Mouse (Mus musculus) liver, embryonic 14.5 days (tissue): ENCODE measurements around the gene Gpr62. TPM values are rescaled to one million over a fixed set of nuclear protein-coding genes. Genes with fewer than 3 reads are reported as not detected.

Experiments used
- ATAC-seq: fragments of 200-750 bp; cut with Nextera tagmentation; 2 replicates; pipeline ENCODE4 v1.8.0; 2017; ENCODE audit warnings: moderate number of reproducible peaks, mild to moderate bottlenecking, moderate library complexity; ENCODE audit not compliant: insufficient read depth
- DNase-seq, 3 experiments: peaks; one replicate each; pipeline ENCODE4 v3.0.0-alpha.2; 2012 to 2013; ENCODE audit warnings: low read depth in 3 of 3, low spot score in 3 of 3
- H3K27ac ChIP-seq: fragments of 300-500 bp; sonication (generic); 2 replicates; pipeline ENCODE4 v1.5.1; 2014; ENCODE audit warnings: moderate library complexity, mild to moderate bottlenecking, control low read depth, inconsistent platforms
- H3K27me3 ChIP-seq: fragments of 300-500 bp; sonication (generic); 2 replicates; pipeline ENCODE4 v1.6.1; 2014; ENCODE audit warnings: mild to moderate bottlenecking, low read length, moderate library complexity; ENCODE audit not compliant: control insufficient read depth, insufficient read depth
- H3K36me3 ChIP-seq: fragments of 300-500 bp; sonication (generic); replicated peaks from 2 replicates; pipeline ENCODE4 v1.6.1; 2014; ENCODE audit warnings: low read depth; ENCODE audit not compliant: control insufficient read depth, insufficient read depth
- H3K4me1 ChIP-seq, 2 experiments: fragments of 200-500 bp in 1 of 2; fragments of 300-500 bp in 1 of 2; sonication (generic) in 1 of 2; replicated peaks; 2 replicates each; pipeline ENCODE4 v1.6.1; 2012 to 2014; ENCODE audit warnings: antibody characterized with exemption in 1 of 2, inconsistent platforms in 1 of 2, low read length in 1 of 2; ENCODE audit not compliant: control insufficient read depth in 2 of 2, insufficient read depth in 2 of 2
- H3K4me2 ChIP-seq: fragments of 300-500 bp; sonication (generic); 2 replicates; pipeline ENCODE4 v1.6.1; 2014; ENCODE audit warnings: low read depth, mild to moderate bottlenecking, control low read depth, moderate library complexity
- H3K4me3 ChIP-seq, 2 experiments: fragments of 200-500 bp in 1 of 2; fragments of 300-500 bp in 1 of 2; sonication (generic) in 1 of 2; 2 replicates each; pipeline ENCODE4 v1.5.1; 2012 to 2014; ENCODE audit warnings: low read depth in 2 of 2, low read length in 2 of 2, mild to moderate bottlenecking in 2 of 2, control low read depth in 1 of 2, inconsistent platforms in 1 of 2, moderate library complexity in 1 of 2; ENCODE audit not compliant: insufficient read depth in 1 of 2
- H3K9ac ChIP-seq: fragments of 300-500 bp; sonication (generic); replicated peaks from 2 replicates; pipeline ENCODE4 v1.6.1; 2014; ENCODE audit warnings: mild to moderate bottlenecking, control low read depth, moderate library complexity
- H3K9me3 ChIP-seq: fragments of 300-500 bp; sonication (generic); 2 replicates; pipeline ENCODE4 v1.6.1; 2016; ENCODE audit warnings: low read length, mixed read lengths; ENCODE audit not compliant: control insufficient read depth
- CTCF ChIP-seq: IDR thresholded peaks from 2 replicates; pipeline ENCODE4 v1.5.1; 2016; ENCODE audit warnings: antibody characterized with exemption, low read depth, control low read depth
- EP300 ChIP-seq: IDR thresholded peaks from 2 replicates; pipeline ENCODE4 v1.6.1; 2016; ENCODE audit warnings: antibody characterized with exemption, low read depth
- WGBS: fragments of 180-500 bp; shearing (Covaris S2); extraction: QIAGEN DNeasy Blood & Tissue Kit; methylation state at CpG from one replicate; pipeline ENCODE4 v1.1.7; 2014; ENCODE audit not compliant: insufficient replicate concordance; 5-methylcytosine and 5-hydroxymethylcytosine counted together
- polyA plus RNA-seq, 2 experiments: library from polyadenylated mRNA; depleted of rRNA in 1 of 2; stranded (reverse) in 1 of 2; unstranded in 1 of 2; fragments of >200 nt; fragmentation: Nextera tagmentation in 1 of 2; extraction: Ambion mirVana in 1 of 2; gene quantifications; 2 replicates each; pipeline versions ENCODE4 v1.2.1 to v1.2.3; 2012 to 2014

Gene Gpr62
- polyA plus RNA-seq, 2 experiments: not detected

DNA sequence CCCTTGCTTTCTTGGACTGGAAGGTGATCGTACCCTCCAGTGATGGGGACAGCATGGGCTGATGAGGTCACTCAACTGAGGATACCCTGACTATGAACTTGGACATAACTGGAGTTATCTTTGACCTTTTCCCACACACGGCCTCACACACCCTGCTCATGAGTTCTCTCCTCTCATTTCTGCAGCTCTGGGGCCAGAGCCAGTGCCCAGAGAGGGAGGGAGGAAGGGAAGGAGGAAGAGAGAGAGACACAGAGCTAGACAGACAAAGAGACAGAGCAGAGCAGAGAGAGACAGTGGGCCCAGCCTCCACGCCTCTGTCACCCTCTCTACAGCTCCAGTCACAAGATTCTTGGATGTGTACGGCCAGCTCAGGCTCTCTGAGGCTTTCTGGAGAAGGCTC is 6.6 kb upstream of the Gpr62 start:
- Histone ChIP-seq H3K36me3 (no peaks in the 10 kb centered on the region), H3K9ac (no peak overlapping the region), H3K27me3 (no peaks in the 10 kb centered on the region), H3K27ac (no peak overlapping the region), H3K4me3 (no peak overlapping the region), H3K9me3 (no peaks in the 10 kb centered on the region), H3K4me1 (peaks cover 0 to 4% of the 10 kb centered on the region in 2 experiments; a peak in 2 of 4 replicates), H3K4me2 (no peak overlapping the region)
- ATAC-seq: no peak
- no peak for DNase-seq
- TF ChIP-seq EP300 (no peak), CTCF (no peak)
- WGBS: 43% methylated on average over 4 of the region's 4 CpGs

DNA sequence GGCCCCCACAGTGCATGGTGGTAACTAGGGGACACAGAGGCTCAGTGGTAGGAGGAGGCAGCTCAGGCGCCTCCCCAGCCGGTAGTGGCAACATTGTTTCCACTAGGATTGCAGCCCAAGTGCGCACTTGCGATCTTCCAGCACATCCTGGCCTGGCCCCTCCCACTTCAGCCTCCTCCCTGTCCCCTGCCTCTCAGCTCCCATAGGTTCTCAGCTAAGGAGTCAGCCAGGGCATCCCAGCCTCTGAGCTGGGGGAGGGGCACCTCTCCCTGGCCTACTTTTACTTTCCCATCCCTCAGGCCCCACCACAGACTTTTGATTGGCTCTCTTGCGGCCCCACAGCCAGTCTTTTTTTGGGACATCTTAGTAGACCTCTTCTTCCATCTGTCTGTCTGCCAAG is 6.2 kb upstream of the Gpr62 start:
- WGBS: 51% methylated on average over 5 of the region's 5 CpGs
- Histone ChIP-seq H3K4me2 (0 out of 2 replicates have a peak overlapping the region, but pooled peaks have one; percentile 6), H3K4me1 (peaks cover 0 to 4% of the 10 kb centered on the region in 2 experiments; a peak in 2 of 4 replicates), H3K4me3 (no peak overlapping the region), H3K27me3 (no peaks in the 10 kb centered on the region), H3K9ac (no peak overlapping the region), H3K9me3 (no peaks in the 10 kb centered on the region), H3K27ac (no peak overlapping the region), H3K36me3 (no peaks in the 10 kb centered on the region)
- DNase-seq: no peak
- TF ChIP-seq EP300: no peak
- TF ChIP-seq CTCF: no peak
- no peak for ATAC-seq

DNA sequence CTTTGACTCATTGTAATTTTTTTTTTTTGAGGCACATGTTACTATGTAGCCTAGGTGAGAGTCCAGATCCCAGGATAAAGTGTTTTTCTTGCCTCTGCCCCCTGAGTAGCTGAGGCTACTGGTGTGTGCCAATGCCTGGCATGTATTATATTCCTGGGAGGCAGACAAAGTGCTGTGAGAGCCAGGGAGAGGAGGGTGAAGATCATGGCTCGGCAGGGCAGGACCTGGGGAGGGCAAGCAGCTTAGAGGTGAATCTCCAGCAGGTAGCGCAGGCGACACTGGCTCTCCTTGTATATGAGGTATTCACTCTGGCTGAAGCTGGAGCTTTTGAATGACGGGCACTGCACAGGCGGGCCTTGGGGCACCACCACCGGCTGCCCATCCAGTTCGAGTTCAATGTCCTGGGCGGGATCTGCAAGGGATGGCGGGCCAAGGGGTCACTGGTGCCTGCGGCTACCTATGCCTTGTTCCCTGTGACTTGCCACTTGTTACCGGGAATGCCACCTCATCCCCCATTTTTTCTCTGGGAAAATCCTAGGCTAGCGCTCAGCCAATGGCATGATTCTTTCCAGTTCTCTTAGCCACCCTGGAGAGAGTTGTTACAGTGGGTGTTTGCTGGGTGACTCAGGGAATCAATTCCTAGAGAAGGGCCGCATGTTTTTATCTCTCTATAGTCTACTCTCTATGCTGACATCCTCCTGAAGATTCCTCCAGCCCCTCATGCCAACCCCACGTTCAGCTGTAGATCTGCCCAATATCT is 5.4 kb upstream of the Gpr62 start:
- Histone ChIP-seq H3K27ac (no peak overlapping the region), H3K4me2 (0 out of 2 replicates have a peak overlapping the region, but pooled peaks have one; percentile 6), H3K36me3 (no peaks in the 10 kb centered on the region), H3K4me1 (peaks cover 0 to under 1% of the 10 kb centered on the region in 2 experiments; a peak in 1 of 4 replicates), H3K9ac (no peak overlapping the region), H3K4me3 (no peak overlapping the region), H3K27me3 (peaks cover under 1% of the 10 kb centered on the region), H3K9me3 (no peaks in the 10 kb centered on the region)
- no peak for DNase-seq
- 63% methylated on average over 14 of the region's 14 CpGs for WGBS
- no peak for TF ChIP-seq EP300
- no peak for TF ChIP-seq CTCF
- ATAC-seq: no peak

GRCm38 (mm10) chr9:106469776-106470175 is 4.0 kb upstream of the Gpr62 start:
- H3K36me3 ChIP-seq: no peaks in the 10 kb centered on the region
- no peak overlapping the region for H3K4me3 ChIP-seq
- no peak overlapping the region for H3K27ac ChIP-seq
- DNase-seq (no peak), ATAC-seq (no peak)
- H3K9ac ChIP-seq: no peak overlapping the region
- H3K4me1 ChIP-seq: no peaks in the 10 kb centered on the region
- H3K4me2 ChIP-seq: no peak overlapping the region
- no peak for TF ChIP-seq CTCF
- WGBS: 35% methylated on average over 9 of the region's 9 CpGs
- peaks cover 15% of the 10 kb centered on the region for H3K27me3 ChIP-seq
- H3K9me3 ChIP-seq: no peaks in the 10 kb centered on the region

DNA sequence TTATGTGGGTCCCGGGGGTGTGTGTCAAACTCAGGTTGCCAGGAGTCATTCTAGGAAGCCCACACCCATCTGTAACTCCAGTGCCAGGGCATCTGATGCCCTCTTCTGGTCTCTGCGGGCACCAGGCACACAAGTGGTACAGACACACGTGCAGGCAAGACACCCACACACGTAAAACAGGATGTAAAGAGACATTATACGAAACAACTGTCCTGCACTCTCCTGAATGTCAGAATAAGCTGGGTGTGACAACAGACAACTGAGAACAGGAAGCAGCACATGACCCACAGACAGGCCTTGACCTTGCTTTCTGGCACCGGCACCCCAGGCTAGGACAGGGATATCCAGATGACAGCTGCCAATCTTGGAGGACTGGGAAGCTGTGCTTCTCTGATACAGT is 3.6 kb upstream of the Gpr62 start:
- Histone ChIP-seq H3K27me3 (peaks cover 19% of the 10 kb centered on the region), H3K4me1 (no peaks in the 10 kb centered on the region), H3K4me3 (no peak overlapping the region), H3K36me3 (no peaks in the 10 kb centered on the region), H3K9ac (no peak overlapping the region), H3K4me2 (no peak overlapping the region), H3K9me3 (no peaks in the 10 kb centered on the region), H3K27ac (no peak overlapping the region)
- ATAC-seq: no peak
- TF ChIP-seq CTCF (0 out of 2 replicates have a peak, but pooled peaks have one; percentile 13), EP300 (no peak)
- 31% methylated on average over 6 of the region's 6 CpGs for WGBS
- DNase-seq: no peak
